Mouse (Mus musculus) mouse embryonic stem cell (cell line): ENCODE data around the gene Epn3.

Experiments used
- in situ Hi-C, 2 experiments: fragments of 300-500 bp; cut with MboI; formaldehyde crosslinking; loops; 1 replicate in 1 of 2; 3 replicates in 1 of 2; pipeline ENCODE4 v1.14.3; 2019 to 2020; ENCODE audit warnings: low sequenced_read_pairs in 2 of 2, low pct_unique_long_range_greater_than_20kb in 1 of 2, mixed read lengths in 1 of 2; ENCODE audit not compliant: unreplicated experiment in 1 of 2

Epn3 gene

GRCm38 (mm10) chr11:94449886-94450285, 49.9 kb downstream of the Epn3 start:
- in situ Hi-C loops = no loop called here

GRCm38 (mm10) chr11:94449239-94449638, 50.5 kb downstream of the Epn3 start:
- in situ Hi-C loops = no loop called here

GRCm38 (mm10) chr11:94447017-94447416, 52.8 kb downstream of the Epn3 start:
- in situ Hi-C loops = no loop called here

GRCm38 (mm10) chr11:94445300-94445699, 54.5 kb downstream of the Epn3 start:
- in situ Hi-C loops = no loop called here

- in situ Hi-C loops = no loop called here
These were observed 54.9 kb downstream of the Epn3 start for GRCm38 (mm10) chr11:94444829-94445228.

GRCm38 (mm10) chr11:94441752-94442151, 58.0 kb downstream of the Epn3 start:
- in situ Hi-C loops = no loop called here

GRCm38 (mm10) chr11:94441122-94441521, 58.7 kb downstream of the Epn3 start:
- in situ Hi-C loops = no loop called here

GRCm38 (mm10) chr11:94440421-94440820, 59.4 kb downstream of the Epn3 start:
- in situ Hi-C loops = no loop called here
